Mouse (Mus musculus): ENCODE measurements around the gene Cpsf6.

GRCm38 (mm10) chr10:117299106-117299505, 80.7 kb downstream of the Cpsf6 start:
- no peak for TF ChIP-seq USF1 (IDR thresholded peaks at IDR 0.05; ENCODE audit: low read depth)
- no peak for TF ChIP-seq TCF12 (IDR thresholded peaks at IDR 0.05; ENCODE audit: insufficient read depth, poor library complexity, severe bottlenecking)
- TF ChIP-seq CEBPB (IDR thresholded peaks at IDR 0.05; ENCODE audit: insufficient read depth, poor library complexity, severe bottlenecking), result no peak

All from myocyte (in vitro differentiated cells).